Mouse (Mus musculus) hindbrain, embryonic 14.5 days (tissue): ENCODE results near the gene 1500009C09Rik. TPM values are rescaled to one million over a fixed set of nuclear protein-coding genes. Genes with fewer than 3 reads are reported as not detected.

Experiments used
- ATAC-seq: fragments of 200-750 bp; cut with Nextera tagmentation; 2 replicates; pipeline ENCODE4 v1.8.0; 2017; ENCODE audit warnings: moderate number of reproducible peaks, mild to moderate bottlenecking, moderate TSS enrichment, moderate library complexity; ENCODE audit not compliant: low FRiP score
- DNase-seq: peaks from one replicate; pipeline ENCODE4 v3.0.0-alpha.2; 2015; ENCODE audit warnings: low spot score
- H3K27ac ChIP-seq: fragments of 300-500 bp; sonication (generic); 2 replicates; pipeline ENCODE4 v1.5.1; 2014; ENCODE audit warnings: mild to moderate bottlenecking, moderate library complexity
- H3K27me3 ChIP-seq: fragments of 300-500 bp; sonication (generic); 2 replicates; pipeline ENCODE4 v1.6.1; 2014; ENCODE audit warnings: mild to moderate bottlenecking, low read length, mixed read lengths; ENCODE audit not compliant: control insufficient read depth, insufficient read depth
- H3K36me3 ChIP-seq: fragments of 300-500 bp; sonication (generic); replicated peaks from 2 replicates; pipeline ENCODE4 v1.6.1; 2014; ENCODE audit not compliant: control insufficient read depth, insufficient read depth
- H3K4me1 ChIP-seq: fragments of 300-500 bp; sonication (generic); replicated peaks from 2 replicates; pipeline ENCODE4 v1.6.1; 2014; ENCODE audit warnings: antibody characterized with exemption, low read length, mixed read lengths; ENCODE audit not compliant: control insufficient read depth, insufficient read depth
- H3K4me2 ChIP-seq: fragments of 300-500 bp; sonication (generic); replicated peaks from 2 replicates; pipeline ENCODE4 v1.6.1; 2014; ENCODE audit warnings: mild to moderate bottlenecking, moderate library complexity
- H3K4me3 ChIP-seq: fragments of 300-500 bp; sonication (generic); replicated peaks from 2 replicates; pipeline ENCODE4 v1.5.1; 2014; ENCODE audit warnings: mild to moderate bottlenecking, low read length
- H3K9ac ChIP-seq: fragments of 300-500 bp; sonication (generic); 2 replicates; pipeline ENCODE4 v1.6.1; 2014
- H3K9me3 ChIP-seq: fragments of 300-500 bp; sonication (generic); 2 replicates; pipeline ENCODE4 v1.6.1; 2016; ENCODE audit warnings: low read length; ENCODE audit not compliant: control insufficient read depth
- WGBS: fragments of 180-500 bp; shearing (Covaris S2); extraction: QIAGEN DNeasy Blood & Tissue Kit; methylation state at CpG from one replicate; pipeline ENCODE4 v1.1.7; 2014; 5-methylcytosine and 5-hydroxymethylcytosine counted together
- polyA plus RNA-seq: library from polyadenylated mRNA; unstranded; fragments of >200 nt; fragmentation: Nextera tagmentation; extraction: Ambion mirVana; gene quantifications from 2 replicates; pipeline ENCODE4 v1.2.1, GENCODE M21; 2014

The 1500009C09Rik gene
- polyA plus RNA-seq, 1 experiment from 2014 or later: 13.2 TPM

DNA sequence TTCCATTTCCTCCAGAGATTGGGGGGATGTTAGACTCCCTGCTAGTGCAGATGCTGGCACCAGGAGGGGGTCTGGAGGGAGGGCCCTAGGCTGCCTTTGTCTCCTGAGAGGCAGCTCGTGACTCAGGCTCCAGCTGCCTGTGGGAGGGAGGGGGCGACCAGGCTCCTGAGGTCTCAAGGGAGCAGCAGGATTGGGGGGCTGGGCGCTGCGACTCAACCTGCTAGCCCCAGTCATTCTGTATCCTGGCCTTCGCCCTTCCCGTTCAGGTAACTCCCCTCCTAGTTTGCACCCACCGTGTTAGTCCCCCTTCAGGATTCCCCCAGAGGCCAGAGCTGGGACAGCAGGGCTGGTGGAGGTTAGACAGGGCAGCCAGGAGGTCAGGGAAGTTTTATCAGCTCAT, 35.2 kb upstream of the 1500009C09Rik start:
- Histone ChIP-seq H3K4me3 (no peak overlapping the region), H3K4me1 (peaks cover 7% of the 10 kb centered on the region; the same call in 1 of the 2 replicates), H3K27me3 (peaks cover 41% of the 10 kb centered on the region), H3K27ac (no peak overlapping the region), H3K9me3 (no peaks in the 10 kb centered on the region), H3K4me2 (no peak overlapping the region), H3K9ac (no peak overlapping the region), H3K36me3 (no peaks in the 10 kb centered on the region)
- 9% methylated on average over 7 of the region's 7 CpGs for WGBS
- DNase-seq (no peak), ATAC-seq (no peak)

DNA sequence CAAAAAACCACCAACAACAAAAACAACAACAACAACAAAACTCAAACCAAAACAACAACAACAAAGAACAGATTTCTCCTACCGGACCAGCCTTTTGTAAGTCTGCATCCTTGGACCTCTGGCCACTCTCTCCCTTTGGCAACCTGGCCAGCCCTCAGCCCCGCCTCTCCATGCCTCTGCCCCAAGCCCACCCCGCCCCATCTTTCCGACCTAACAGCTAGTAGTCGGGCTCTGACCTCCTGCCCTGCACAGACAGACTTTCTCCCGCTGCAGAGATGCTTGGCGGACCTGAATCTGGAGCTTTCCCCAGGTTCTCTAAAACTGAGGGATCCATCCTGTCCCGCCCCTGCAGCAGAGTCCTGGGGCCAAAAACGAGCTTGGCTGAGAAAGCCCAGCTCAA, 34.2 kb upstream of the 1500009C09Rik start:
- no peaks in the 10 kb centered on the region for H3K36me3 ChIP-seq
- H3K27ac ChIP-seq: no peak overlapping the region
- H3K9me3 ChIP-seq: no peaks in the 10 kb centered on the region
- no peak overlapping the region for H3K4me3 ChIP-seq
- peaks cover 31% of the 10 kb centered on the region for H3K27me3 ChIP-seq
- 27% methylated on average over 9 of the region's 9 CpGs for WGBS
- DNase-seq: no peak
- no peak overlapping the region for H3K9ac ChIP-seq
- H3K4me1 ChIP-seq: 0 out of 2 replicates have a peak, but pooled peaks cover 4% of the 10 kb centered on the region
- ATAC-seq: no peak
- H3K4me2 ChIP-seq: no peak overlapping the region

DNA sequence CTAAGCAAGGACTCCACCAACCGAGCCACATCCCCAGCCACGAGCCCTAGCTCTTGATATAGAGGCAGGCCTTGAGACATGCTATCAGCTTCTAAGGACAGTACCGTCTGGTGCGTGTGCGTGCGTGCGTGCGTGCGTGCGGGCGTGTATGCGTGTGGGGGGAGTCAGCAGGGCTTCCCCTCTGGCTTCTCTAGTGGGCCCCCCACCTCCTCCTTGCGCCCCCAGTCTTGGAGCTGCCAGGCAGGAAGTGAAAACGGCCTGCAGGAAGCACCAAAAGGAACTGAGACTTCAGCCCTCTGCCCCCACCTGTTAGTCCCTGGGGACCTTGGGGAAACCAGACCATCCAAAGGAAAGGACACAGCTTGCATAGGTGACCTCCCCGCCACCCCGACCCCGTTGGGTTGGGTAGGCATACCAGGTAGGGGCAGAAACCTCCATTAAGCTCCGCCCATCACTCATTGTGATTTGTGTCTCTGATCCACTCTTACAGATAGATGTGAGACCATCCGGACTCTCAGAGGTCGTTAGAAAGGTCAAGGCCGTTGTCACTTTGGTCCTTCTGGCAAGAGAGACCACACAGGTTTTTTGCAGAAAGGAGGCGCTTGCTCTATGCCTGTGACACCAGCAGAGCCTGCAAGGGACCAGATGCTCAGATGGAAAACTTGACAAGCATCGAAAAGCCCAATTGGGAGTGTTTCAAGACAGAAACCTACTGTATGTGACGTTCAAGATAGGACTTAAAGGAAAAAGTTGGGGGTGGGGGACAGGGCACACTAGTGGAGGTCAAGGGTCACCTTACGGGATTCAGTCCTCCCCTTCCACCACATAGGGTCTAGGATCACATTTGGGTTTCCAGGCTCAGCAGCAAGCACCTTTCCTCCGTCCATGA, 33.2 kb upstream of the 1500009C09Rik start:
- Histone ChIP-seq H3K9me3 (no peaks in the 10 kb centered on the region), H3K27ac (no peak overlapping the region), H3K36me3 (no peaks in the 10 kb centered on the region), H3K4me1 (peaks cover 9% of the 10 kb centered on the region; the same call in 1 of the 2 replicates), H3K9ac (no peak overlapping the region), H3K4me2 (no peak overlapping the region), H3K4me3 (no peak overlapping the region), H3K27me3 (peaks cover 21% of the 10 kb centered on the region)
- ATAC-seq: no peak
- no peak for DNase-seq
- 80% methylated on average over 26 of the region's 26 CpGs for WGBS

DNA sequence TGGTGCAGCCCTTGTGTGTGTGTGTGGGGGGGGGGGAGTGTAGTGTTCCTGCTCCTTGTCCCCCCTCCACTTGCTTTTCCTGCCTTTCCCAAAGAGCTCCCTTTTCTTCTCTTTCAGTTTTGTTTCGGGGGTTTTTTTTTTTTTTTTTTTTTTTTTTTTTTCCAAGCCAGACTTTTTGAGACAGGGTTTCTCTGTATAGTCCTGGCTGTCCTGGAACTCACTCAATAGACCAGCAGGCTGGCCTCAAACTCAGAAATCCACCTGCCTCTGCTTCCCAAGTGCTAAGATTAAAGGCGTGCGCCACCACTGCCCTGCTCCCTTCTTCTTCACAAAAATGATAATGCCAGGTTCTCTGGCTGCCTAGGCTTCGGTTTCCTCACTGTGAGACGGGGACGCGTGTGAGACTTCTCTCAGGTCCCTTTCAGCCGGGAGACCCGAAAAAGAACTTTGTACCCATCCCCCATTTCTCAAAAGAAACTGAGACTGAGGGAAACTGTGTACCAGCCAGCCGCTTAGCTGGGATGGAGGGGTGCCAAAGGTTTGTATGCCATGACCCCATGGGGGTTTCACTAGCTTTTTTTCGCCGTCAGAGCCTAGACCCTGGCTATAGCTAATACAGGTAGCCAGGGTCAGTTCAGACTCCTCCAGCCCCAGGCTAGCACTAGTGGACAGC, 32.1 kb upstream of the 1500009C09Rik start:
- 49% methylated on average over 12 of the region's 12 CpGs for WGBS
- Histone ChIP-seq H3K27me3 (peaks cover 19% of the 10 kb centered on the region), H3K4me3 (no peak overlapping the region), H3K4me2 (no peak overlapping the region), H3K36me3 (no peaks in the 10 kb centered on the region), H3K4me1 (peaks cover 15% of the 10 kb centered on the region; the same call in 1 of the 2 replicates), H3K27ac (no peak overlapping the region), H3K9ac (no peak overlapping the region), H3K9me3 (no peaks in the 10 kb centered on the region)
- no peak for DNase-seq
- ATAC-seq: no peak

DNA sequence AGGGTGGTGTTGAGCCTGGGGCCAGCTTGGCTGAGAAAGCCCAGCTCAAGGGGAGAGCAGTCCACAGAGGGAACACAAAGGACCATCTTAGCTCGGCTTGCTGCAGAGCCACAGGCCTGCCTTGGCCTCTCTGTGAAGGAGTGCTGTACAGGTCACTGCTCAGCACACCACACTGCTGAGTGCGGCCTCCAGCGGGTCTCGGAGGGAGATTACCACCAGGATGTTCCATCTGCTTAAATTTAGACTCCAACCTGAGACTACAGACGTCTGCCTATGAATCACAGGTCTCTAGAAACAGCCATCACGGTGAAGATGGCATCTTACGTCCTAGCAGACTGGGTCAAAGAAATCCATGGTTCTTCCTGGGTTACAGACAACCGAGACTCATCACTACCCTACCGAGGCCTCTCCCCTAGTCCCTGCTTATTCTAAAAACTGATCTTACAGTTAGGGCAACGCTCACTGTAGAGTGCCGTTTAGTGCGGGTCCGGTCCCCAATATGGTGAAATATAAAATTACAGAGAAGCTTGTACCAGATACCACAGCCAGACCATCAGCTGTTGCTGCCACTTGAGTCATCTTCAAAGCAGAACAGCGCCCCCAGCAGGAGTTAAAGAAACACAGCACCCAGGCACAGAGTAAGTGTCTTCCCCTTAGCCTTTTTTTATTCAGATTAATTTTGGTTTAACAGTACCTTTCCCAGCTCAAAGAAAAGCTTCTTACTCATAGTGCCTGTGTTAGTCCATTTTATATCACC, 30.9 kb upstream of the 1500009C09Rik start:
- no peaks in the 10 kb centered on the region for H3K36me3 ChIP-seq
- peaks cover 11% of the 10 kb centered on the region; the same call in 1 of the 2 replicates for H3K4me1 ChIP-seq
- no peak for ATAC-seq
- no peak for DNase-seq
- H3K9me3 ChIP-seq: no peaks in the 10 kb centered on the region
- no peak overlapping the region for H3K27ac ChIP-seq
- H3K4me2 ChIP-seq: no peak overlapping the region
- WGBS: 70% methylated on average over 14 of the region's 14 CpGs
- H3K9ac ChIP-seq: no peak overlapping the region
- H3K27me3 ChIP-seq: peaks cover 8% of the 10 kb centered on the region
- H3K4me3 ChIP-seq: no peak overlapping the region

DNA sequence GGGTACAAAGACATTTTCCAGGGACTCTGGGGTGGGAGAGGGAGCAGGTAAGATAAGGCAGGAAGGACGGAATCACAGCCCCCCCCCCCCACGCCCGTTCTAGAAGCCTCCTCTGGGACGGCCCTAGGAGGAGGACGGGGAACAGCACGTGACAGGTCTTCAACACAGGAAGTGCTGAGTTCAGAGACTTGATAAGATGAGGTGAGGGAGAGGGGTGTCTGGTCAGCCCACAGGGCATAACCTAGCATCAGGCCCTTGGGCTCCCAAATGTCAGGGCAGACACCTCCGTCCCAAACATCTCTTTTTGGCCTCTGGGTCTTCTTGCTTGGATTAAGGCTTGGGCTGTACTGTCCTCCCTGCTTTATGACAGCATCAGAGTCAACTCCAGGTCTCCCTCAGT, 28.9 kb upstream of the 1500009C09Rik start:
- Histone ChIP-seq H3K9ac (no peak overlapping the region), H3K4me1 (peaks cover 11% of the 10 kb centered on the region; the same call in 1 of the 2 replicates), H3K36me3 (no peaks in the 10 kb centered on the region), H3K4me3 (no peak overlapping the region), H3K27ac (no peak overlapping the region), H3K27me3 (peaks cover 8% of the 10 kb centered on the region; the same call in 1 of the 2 replicates), H3K4me2 (no peak overlapping the region), H3K9me3 (no peaks in the 10 kb centered on the region)
- no peak for DNase-seq
- peak; percentile 18; the same call in 1 of the 2 replicates for ATAC-seq
- WGBS: 67% methylated on average over 7 of the region's 7 CpGs

DNA sequence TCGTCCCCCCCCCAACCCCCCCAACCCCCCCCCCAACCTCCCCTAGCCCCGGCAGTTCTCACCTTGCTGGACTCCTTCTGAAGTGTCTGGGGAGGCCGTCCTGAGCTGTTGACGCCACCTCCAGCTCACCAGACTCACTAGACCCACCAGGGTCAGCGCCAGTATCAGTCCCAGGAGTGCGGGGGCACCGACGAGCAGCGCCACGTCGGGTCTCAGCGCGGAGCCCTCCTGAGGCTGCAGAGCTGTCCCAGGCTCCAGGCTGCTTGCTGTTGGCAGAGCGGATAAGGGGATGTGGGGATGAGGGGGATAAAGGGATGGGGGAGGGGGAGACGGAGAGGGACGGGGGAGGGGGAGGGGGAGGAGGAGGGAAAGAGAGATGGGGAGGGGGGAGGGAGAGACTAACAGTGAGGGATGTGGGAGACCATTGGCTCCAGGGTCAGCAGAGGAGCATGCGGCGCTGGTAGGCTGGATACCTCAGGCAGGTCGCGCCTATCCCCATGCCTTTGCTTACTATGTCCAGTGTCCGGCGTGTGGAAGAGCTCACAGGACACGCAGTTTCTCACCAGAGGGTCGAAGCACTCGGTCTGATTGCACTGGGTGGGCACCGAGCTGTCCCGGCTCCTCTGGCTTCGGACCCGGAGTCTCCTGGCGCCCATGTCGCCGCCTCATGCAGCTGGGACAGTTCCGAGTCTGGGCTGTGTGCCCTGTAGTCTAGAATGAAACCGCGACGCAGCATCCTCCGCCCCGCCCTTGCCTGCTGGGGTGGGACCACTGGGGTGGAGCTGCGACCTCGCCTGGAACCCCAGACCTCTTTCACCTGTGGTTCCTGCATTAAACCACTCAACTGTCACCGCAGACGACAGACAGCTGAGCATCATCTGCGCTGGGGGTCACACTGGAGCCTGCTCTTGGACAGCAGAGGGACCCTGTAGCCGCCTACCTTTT, 28.3 kb upstream of the 1500009C09Rik start, which contains the start of gene Tnfrsf13c:
Tnfrsf13c (minus strand) TSS at position 713 of the 945 bp plus-strand sequence.
- Histone ChIP-seq H3K36me3 (no peaks in the 10 kb centered on the region), H3K27me3 (peaks cover 8% of the 10 kb centered on the region; the same call in 1 of the 2 replicates), H3K4me2 (peak within 1 kb of the TSS; percentile 54), H3K9ac (peak within 1 kb of the TSS; percentile 42; the same call in 1 of the 2 replicates), H3K4me3 (peak within 1 kb of the TSS; percentile 27), H3K9me3 (no peaks in the 10 kb centered on the region), H3K4me1 (peaks cover 11% of the 10 kb centered on the region; the same call in 1 of the 2 replicates), H3K27ac (no peak within 1 kb of the TSS)
- ATAC-seq: peak; percentile 35; the same call in 1 of the 2 replicates
- 1% methylated on average over 44 of the region's 44 CpGs for WGBS
- DNase-seq: no peak

DNA sequence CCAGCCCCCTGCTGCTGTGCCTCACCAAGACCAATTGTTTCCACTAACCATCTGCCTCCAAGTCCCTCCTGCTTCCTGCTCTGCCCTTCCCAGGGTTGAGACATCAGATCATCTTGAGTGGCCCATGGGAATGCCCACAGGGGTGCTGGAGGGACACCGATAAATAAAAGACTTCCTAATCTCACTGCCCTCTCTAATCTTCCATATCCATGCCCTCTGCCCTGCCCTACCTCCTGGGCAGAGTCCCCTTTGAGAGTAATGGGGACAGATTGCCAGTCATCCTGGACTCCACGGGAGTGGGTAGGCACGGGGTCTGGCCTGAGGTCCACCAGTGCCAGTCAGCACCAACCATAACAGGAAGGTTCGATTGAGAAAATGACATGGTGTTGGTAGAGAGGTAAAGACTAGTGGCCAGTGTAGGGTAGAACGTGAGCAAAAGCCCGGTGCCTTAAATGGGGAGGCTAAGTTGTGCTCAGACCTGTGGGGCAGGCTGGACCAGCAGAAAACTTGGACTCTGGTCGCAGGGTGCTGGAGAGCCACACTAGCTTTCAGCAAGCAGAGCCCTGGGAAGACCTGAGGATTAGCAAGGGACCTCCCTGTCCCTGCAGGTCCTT, 27.5 kb upstream of the 1500009C09Rik start:
- Histone ChIP-seq H3K36me3 (no peaks in the 10 kb centered on the region), H3K27ac (no peak overlapping the region), H3K9me3 (no peaks in the 10 kb centered on the region), H3K9ac (peak overlapping the region; percentile 42; the same call in 1 of the 2 replicates), H3K4me3 (no peak overlapping the region), H3K4me2 (peak overlapping the region; percentile 54), H3K4me1 (peaks cover 11% of the 10 kb centered on the region; the same call in 1 of the 2 replicates), H3K27me3 (peaks cover 8% of the 10 kb centered on the region; the same call in 1 of the 2 replicates)
- no peak for ATAC-seq
- WGBS: 47% methylated on average over 7 of the region's 7 CpGs
- no peak for DNase-seq
